Mouse (Mus musculus) limb, embryonic 12.5 days (tissue): ENCODE data around the gene Gm43302. TPM values are rescaled to one million over a fixed set of nuclear protein-coding genes. Genes with fewer than 3 reads are reported as not detected.
"Not testable (repeated sequence)": the region's sequence is repeated elsewhere in the genome, so short reads cannot be mapped to it uniquely, and the experiment has no call there.

ENCODE experiments used
- ATAC-seq: fragments of 200-750 bp; cut with Nextera tagmentation; 2 replicates; pipeline ENCODE4 v1.8.0; 2017; ENCODE audit warnings: low read depth, moderate TSS enrichment; ENCODE audit not compliant: insufficient number of reproducible peaks, insufficient read depth, low FRiP score, low TSS enrichment
- H3K27ac ChIP-seq: fragments of 300-500 bp; sonication (generic); 2 replicates; pipeline ENCODE4 v1.5.1; 2016; ENCODE audit warnings: mild to moderate bottlenecking, moderate library complexity
- H3K27me3 ChIP-seq: fragments of 300-500 bp; sonication (generic); 2 replicates; pipeline ENCODE4 v1.6.1; 2016; ENCODE audit warnings: mild to moderate bottlenecking, moderate library complexity
- H3K36me3 ChIP-seq: fragments of 300-500 bp; sonication (generic); 2 replicates; pipeline ENCODE4 v1.6.1; 2016; ENCODE audit warnings: mild to moderate bottlenecking, moderate library complexity
- H3K4me1 ChIP-seq: fragments of 300-500 bp; sonication (generic); replicated peaks from 2 replicates; pipeline ENCODE4 v1.6.1; 2016
- H3K4me2 ChIP-seq: fragments of 300-500 bp; sonication (generic); 2 replicates; pipeline ENCODE4 v1.6.1; 2016; ENCODE audit warnings: mild to moderate bottlenecking, moderate library complexity
- H3K4me3 ChIP-seq: fragments of 300-500 bp; sonication (generic); replicated peaks from 2 replicates; pipeline ENCODE4 v1.5.1; 2016; ENCODE audit warnings: mild to moderate bottlenecking
- H3K9ac ChIP-seq: fragments of 300-500 bp; sonication (generic); replicated peaks from 2 replicates; pipeline ENCODE4 v1.6.1; 2016; ENCODE audit warnings: mild to moderate bottlenecking, moderate library complexity
- H3K9me3 ChIP-seq: fragments of 300-500 bp; sonication (generic); 2 replicates; pipeline ENCODE4 v1.6.1; 2016; ENCODE audit warnings: mild to moderate bottlenecking, moderate library complexity
- WGBS: fragments of 180-500 bp; shearing (Covaris S2); methylation state at CpG from one replicate; pipeline ENCODE4 v1.1.7; 2016; 5-methylcytosine and 5-hydroxymethylcytosine counted together
- polyA plus RNA-seq: library from polyadenylated mRNA; unstranded; fragments of >200 nt; fragmentation: Nextera tagmentation; extraction: Ambion mirVana; gene quantifications from 2 replicates; pipeline ENCODE4 v1.2.1, GENCODE M21; 2016

Gm43302 gene
- polyA plus RNA-seq, 1 experiment from 2014 or later: not detected

GRCm38 (mm10) chr5:105292492-105292891 lies 1.0 kb downstream of the Gm43302 start:
- no peak overlapping the region for H3K27ac ChIP-seq
- no peak overlapping the region for H3K9ac ChIP-seq
- 0 out of 2 replicates have a peak, but pooled peaks cover 4% of the 10 kb centered on the region for H3K4me1 ChIP-seq
- no peaks in the 10 kb centered on the region for H3K27me3 ChIP-seq
- no peaks in the 10 kb centered on the region for H3K36me3 ChIP-seq
- no peaks in the 10 kb centered on the region for H3K9me3 ChIP-seq
- WGBS: 97% methylated on average over 1 of the region's 1 CpGs
- H3K4me2 ChIP-seq: no peak overlapping the region
- no peak overlapping the region for H3K4me3 ChIP-seq
- no peak for ATAC-seq

- H3K4me1 ChIP-seq, H3K27me3 ChIP-seq, H3K4me2 ChIP-seq, H3K36me3 ChIP-seq, H3K9ac ChIP-seq, H3K9me3 ChIP-seq, H3K4me3 ChIP-seq, H3K27ac ChIP-seq, ATAC-seq: not testable (repeated sequence)
- WGBS: 89% methylated on average over 3 of the region's 3 CpGs
Observed at GRCm38 (mm10) chr5:105290921-105291320, 2.6 kb downstream of the Gm43302 start.

DNA sequence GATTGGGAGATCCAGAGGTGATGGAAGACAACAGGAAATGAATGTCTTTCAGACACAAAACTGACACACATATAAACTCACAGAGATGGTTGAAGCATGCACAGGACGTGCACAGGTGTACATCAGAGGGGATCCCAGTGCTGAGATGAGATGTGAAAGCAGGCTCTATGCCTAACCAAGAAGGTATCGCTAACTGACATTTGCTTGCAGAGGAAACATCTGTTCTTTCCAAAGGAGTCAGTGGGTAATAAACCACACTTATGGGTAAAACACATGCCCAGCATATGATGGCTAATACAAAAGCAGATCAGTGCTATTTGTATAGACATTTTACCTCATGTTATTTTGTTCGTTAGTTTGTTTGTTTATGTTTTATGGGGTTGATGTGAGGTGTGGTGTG lies 32.8 kb downstream of the Gm43302 start:
- not testable (repeated sequence) for H3K9me3 ChIP-seq, H3K36me3 ChIP-seq, H3K4me2 ChIP-seq, H3K27me3 ChIP-seq, H3K9ac ChIP-seq, H3K27ac ChIP-seq, H3K4me1 ChIP-seq, H3K4me3 ChIP-seq, ATAC-seq
- 75% methylated on average over 1 of the region's 3 CpGs for WGBS

- no peak for ATAC-seq
- no peak overlapping the region for H3K9ac ChIP-seq
- no peak overlapping the region for H3K4me2 ChIP-seq
Observed at GRCm38 (mm10) chr5:105252491-105252890, 41.0 kb downstream of the Gm43302 start.

GRCm38 (mm10) chr5:105244741-105245140 lies 48.8 kb downstream of the Gm43302 start:
- ATAC-seq, H3K4me1 ChIP-seq, H3K27ac ChIP-seq, H3K4me2 ChIP-seq, H3K4me3 ChIP-seq, H3K27me3 ChIP-seq, H3K9me3 ChIP-seq, H3K36me3 ChIP-seq, H3K9ac ChIP-seq: not testable (repeated sequence)
- WGBS: 80% methylated on average over 3 of the region's 3 CpGs

More at GRCm38 (mm10) chr5:105252491-105252890, 41.0 kb downstream of the Gm43302 start:
- H3K4me1 ChIP-seq: no peaks in the 10 kb centered on the region
- H3K9me3 ChIP-seq: no peaks in the 10 kb centered on the region
- H3K36me3 ChIP-seq: no peaks in the 10 kb centered on the region
- no peak overlapping the region for H3K4me3 ChIP-seq
- no peak overlapping the region for H3K27ac ChIP-seq
- H3K27me3 ChIP-seq: no peaks in the 10 kb centered on the region

DNA sequence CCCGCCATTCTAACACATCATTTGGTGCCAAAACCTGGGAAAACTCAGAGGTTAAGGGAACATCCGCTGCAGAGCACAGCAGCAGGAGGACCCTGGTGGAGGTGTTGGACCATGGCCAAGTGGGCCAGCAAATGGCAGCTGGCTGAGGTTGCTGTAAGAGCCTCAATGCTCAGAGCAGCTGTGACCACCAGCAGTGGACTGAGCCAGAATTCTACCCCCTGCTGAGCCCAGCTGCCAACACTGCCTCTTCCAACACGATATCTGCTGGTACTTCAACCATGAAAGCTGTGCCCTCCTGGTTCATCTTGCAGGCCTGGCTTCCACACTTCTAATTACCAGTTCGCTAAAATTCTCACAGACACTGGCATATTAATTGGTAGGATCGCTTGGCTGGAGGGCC lies 52.5 kb downstream of the Gm43302 start:
- H3K36me3 ChIP-seq, H3K9ac ChIP-seq, H3K27me3 ChIP-seq, ATAC-seq, H3K27ac ChIP-seq, H3K9me3 ChIP-seq, H3K4me2 ChIP-seq, H3K4me3 ChIP-seq, H3K4me1 ChIP-seq: not testable (repeated sequence)
- WGBS: 77% methylated on average over 5 of the region's 5 CpGs

- not testable (repeated sequence) for H3K4me1 ChIP-seq, H3K4me3 ChIP-seq, H3K36me3 ChIP-seq, H3K4me2 ChIP-seq, H3K27ac ChIP-seq, H3K9me3 ChIP-seq, ATAC-seq, H3K27me3 ChIP-seq, H3K9ac ChIP-seq
Observed at GRCm38 (mm10) chr5:105239483-105240047, 53.9 kb downstream of the Gm43302 start, which contains the start of gene Gbp10. Gbp10 (minus strand) TSS chr5:105239533.

GRCm38 (mm10) chr5:105238402-105238801 lies 55.1 kb downstream of the Gm43302 start:
- H3K27me3 ChIP-seq, H3K9me3 ChIP-seq, H3K27ac ChIP-seq, H3K4me1 ChIP-seq, H3K4me3 ChIP-seq, H3K4me2 ChIP-seq, H3K36me3 ChIP-seq, ATAC-seq, H3K9ac ChIP-seq: not testable (repeated sequence)
- WGBS: 90% methylated on average over 1 of the region's 1 CpGs

GRCm38 (mm10) chr5:105236040-105236439 lies 57.5 kb downstream of the Gm43302 start:
- not testable (repeated sequence) for H3K27ac ChIP-seq, H3K27me3 ChIP-seq, ATAC-seq, H3K4me3 ChIP-seq, H3K4me1 ChIP-seq, H3K36me3 ChIP-seq, H3K9me3 ChIP-seq, H3K9ac ChIP-seq, H3K4me2 ChIP-seq
- WGBS: 85% methylated on average over 3 of the region's 3 CpGs

GRCm38 (mm10) chr5:105208957-105209356 lies 84.5 kb downstream of the Gm43302 start:
- not testable (repeated sequence) for H3K9me3 ChIP-seq, H3K36me3 ChIP-seq, ATAC-seq, H3K27me3 ChIP-seq, H3K9ac ChIP-seq, H3K4me3 ChIP-seq, H3K27ac ChIP-seq, H3K4me2 ChIP-seq, H3K4me1 ChIP-seq
- no CpG with 5 or more reads among the region's 3 CpGs for WGBS

DNA sequence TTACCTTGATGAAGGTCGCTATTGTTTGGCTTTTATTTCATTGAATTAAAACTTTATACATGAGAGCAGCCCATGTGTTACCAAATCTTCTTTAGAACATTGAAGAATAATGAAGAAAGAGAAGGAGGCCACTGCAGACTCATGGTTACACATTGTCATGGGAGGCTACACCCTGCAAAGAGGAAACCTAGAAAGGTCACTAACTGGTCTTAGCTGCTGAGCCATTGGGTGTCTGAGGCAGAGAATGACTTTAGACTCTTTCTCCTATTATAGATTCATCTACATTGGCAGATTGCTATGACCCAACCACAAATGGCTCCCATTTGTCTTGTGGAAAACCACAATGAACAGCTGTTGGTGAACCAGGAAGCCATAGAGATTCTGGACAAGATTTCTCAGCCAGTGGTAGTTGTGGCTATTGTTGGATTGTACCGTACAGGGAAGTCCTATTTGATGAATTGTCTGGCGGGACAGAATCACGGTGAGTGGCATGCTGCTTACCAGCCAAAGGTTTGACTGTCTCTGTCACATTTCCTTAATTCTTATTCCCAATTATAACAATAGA lies 92.6 kb downstream of the Gm43302 start:
- H3K4me1 ChIP-seq, H3K9me3 ChIP-seq, H3K27me3 ChIP-seq, ATAC-seq, H3K4me2 ChIP-seq, H3K36me3 ChIP-seq, H3K4me3 ChIP-seq, H3K27ac ChIP-seq, H3K9ac ChIP-seq: not testable (repeated sequence)
- 91% methylated on average over 4 of the region's 4 CpGs for WGBS

DNA sequence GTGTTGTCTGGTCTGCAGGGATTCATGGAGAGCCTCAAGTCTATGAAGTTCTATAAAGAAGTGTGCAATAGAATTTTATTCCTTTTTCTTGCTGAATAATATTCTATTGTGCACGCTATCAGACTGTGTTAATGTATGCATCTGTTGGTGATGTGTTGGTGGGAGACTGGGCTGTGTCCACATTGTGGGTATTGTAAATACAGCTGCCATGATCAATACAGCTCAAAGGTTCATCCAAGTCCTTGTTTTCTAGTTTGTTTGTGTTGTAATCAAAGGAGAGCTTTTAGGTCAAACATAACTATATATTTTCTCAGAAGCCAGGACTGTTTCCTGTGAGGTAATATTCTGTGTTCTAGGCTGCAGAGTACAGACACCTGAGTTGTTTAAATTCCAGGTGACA lies 94.3 kb downstream of the Gm43302 start:
- WGBS: 95% methylated on average over 1 of the region's 1 CpGs
- not testable (repeated sequence) for H3K4me3 ChIP-seq, H3K36me3 ChIP-seq, H3K27ac ChIP-seq, ATAC-seq, H3K4me1 ChIP-seq, H3K27me3 ChIP-seq, H3K9me3 ChIP-seq, H3K9ac ChIP-seq, H3K4me2 ChIP-seq
